Mouse (Mus musculus) 416B (cell line): Measurements from ENCODE around the gene 4930442H23Rik.
A peak's percentile ranks its signal among the peaks of the same experiment; 100 is the strongest.

ENCODE experiments used
- DNase-seq: peaks from one replicate; pipeline ENCODE4 v3.0.0; 2011; ENCODE audit warnings: low read depth

The 4930442H23Rik gene

GRCm38 (mm10) chr10:81144667-81145066 is 39.0 kb downstream of the 4930442H23Rik start:
- DNase-seq, result no peak

- no peak for DNase-seq
Measured at GRCm38 (mm10) chr10:81143845-81144437, 39.7 kb downstream of the 4930442H23Rik start.

GRCm38 (mm10) chr10:81143157-81143633 is 40.5 kb downstream of the 4930442H23Rik start:
- peak; percentile 81 for DNase-seq

GRCm38 (mm10) chr10:81142551-81142981 is 41.1 kb downstream of the 4930442H23Rik start:
- no peak for DNase-seq

- no peak for DNase-seq
Measured at GRCm38 (mm10) chr10:81141455-81142210, 42.0 kb downstream of the 4930442H23Rik start.

- DNase-seq, result peak; percentile 55
Measured at GRCm38 (mm10) chr10:81140717-81141454, 42.8 kb downstream of the 4930442H23Rik start.

GRCm38 (mm10) chr10:81140005-81140404 is 43.6 kb downstream of the 4930442H23Rik start:
- DNase-seq, result no peak

- DNase-seq, result no peak
Measured at GRCm38 (mm10) chr10:81139529-81139846, 44.2 kb downstream of the 4930442H23Rik start.

- no peak for DNase-seq
Measured at GRCm38 (mm10) chr10:81138821-81139528, 44.7 kb downstream of the 4930442H23Rik start.

GRCm38 (mm10) chr10:81138131-81138782 is 45.4 kb downstream of the 4930442H23Rik start:
- DNase-seq, result peak; percentile 85

- DNase-seq, result peak; percentile 99
Measured at GRCm38 (mm10) chr10:81137252-81138130, 46.2 kb downstream of the 4930442H23Rik start.

GRCm38 (mm10) chr10:81136706-81137231 is 46.9 kb downstream of the 4930442H23Rik start:
- DNase-seq, result no peak

- peak; percentile 86 for DNase-seq
Measured at GRCm38 (mm10) chr10:81135831-81136705, 47.6 kb downstream of the 4930442H23Rik start.

GRCm38 (mm10) chr10:81134966-81135681 is 48.5 kb downstream of the 4930442H23Rik start, which contains the start of gene Zbtb7a:
Gene Zbtb7a, plus strand, starts transcription at chr10:81135220.
- DNase-seq, result peak; percentile 49

- peak; percentile 94 for DNase-seq
Measured at GRCm38 (mm10) chr10:81134181-81134587, 49.5 kb downstream of the 4930442H23Rik start.
